Mouse (Mus musculus): ENCODE measurements at regions not wholly inside any gene's neighbourhood (a gene's known extent, or its start where the extent isn't known, plus 50 kb on each side); places are given as distances from the start of the nearest gene placed in this dataset.

- no peak overlapping the region for H3K4me3 ChIP-seq
- WGBS, result 81% methylated on average over 8 of the region's 8 CpGs
Observed at GRCm38 (mm10) chr13:69330412-69331000, 203.0 kb upstream of the Nsun2 start.

GRCm38 (mm10) chr13:69331537-69332435 is 201.8 kb upstream of the Nsun2 start:
- Histone ChIP-seq H3K4me1 (replicated peaks) (peaks cover 8% of the 10 kb centered on the region), H3K9ac (no peak overlapping the region), H3K27me3 (no peaks in the 10 kb centered on the region), H3K9me3 (no peaks in the 10 kb centered on the region), H3K27ac (peak overlapping the region; percentile 62; the same call in 1 of the 2 replicates), H3K4me3 (no peak overlapping the region), H3K36me3 (no peaks in the 10 kb centered on the region), H3K4me2 (0 out of 2 replicates have a peak overlapping the region, but pooled peaks have one; percentile 10)
- peak; percentile 64 for ATAC-seq (ENCODE audit: low FRiP score)
- 60% methylated on average over 19 of the region's 19 CpGs for WGBS

More at GRCm38 (mm10) chr13:69330412-69331000, 203.0 kb upstream of the Nsun2 start:
- no peaks in the 10 kb centered on the region for H3K9me3 ChIP-seq
- H3K27me3 ChIP-seq, result no peaks in the 10 kb centered on the region
- H3K9ac ChIP-seq, result no peak overlapping the region
- no peaks in the 10 kb centered on the region for H3K36me3 ChIP-seq
- H3K27ac ChIP-seq, result no peak overlapping the region
- H3K4me2 ChIP-seq, result no peak overlapping the region
- H3K4me1 ChIP-seq (replicated peaks), result peaks cover 8% of the 10 kb centered on the region
- ATAC-seq (ENCODE audit: low FRiP score), result no peak

GRCm38 (mm10) chr13:69343806-69344205 is 189.7 kb upstream of the Nsun2 start:
- no peaks in the 10 kb centered on the region for H3K4me1 ChIP-seq (replicated peaks)
- H3K9me3 ChIP-seq, result no peaks in the 10 kb centered on the region
- H3K9ac ChIP-seq, result no peak overlapping the region
- no peaks in the 10 kb centered on the region for H3K27me3 ChIP-seq
- H3K36me3 ChIP-seq, result no peaks in the 10 kb centered on the region
- no peak for ATAC-seq (ENCODE audit: low FRiP score)
- no peak overlapping the region for H3K4me2 ChIP-seq
- no peak overlapping the region for H3K4me3 ChIP-seq
- H3K27ac ChIP-seq, result no peak overlapping the region

GRCm38 (mm10) chr13:69357435-69357834 is 176.1 kb upstream of the Nsun2 start:
- H3K9ac ChIP-seq, result no peak overlapping the region
- no peak for ATAC-seq (ENCODE audit: low FRiP score)

GRCm38 (mm10) chr13:69365880-69366490 is 167.6 kb upstream of the Nsun2 start:
- ATAC-seq (ENCODE audit: low FRiP score), result no peak
- no peaks in the 10 kb centered on the region; the same call in 1 of the 2 replicates for H3K4me1 ChIP-seq (replicated peaks)
- H3K9ac ChIP-seq, result no peak overlapping the region
- H3K4me3 ChIP-seq, result no peak overlapping the region
- H3K9me3 ChIP-seq, result peaks cover 8% of the 10 kb centered on the region; the same call in 1 of the 2 replicates
- H3K27ac ChIP-seq, result no peak overlapping the region
- no peak overlapping the region for H3K4me2 ChIP-seq
- H3K27me3 ChIP-seq, result no peaks in the 10 kb centered on the region
- no peaks in the 10 kb centered on the region for H3K36me3 ChIP-seq
- WGBS, result 67% methylated on average over 1 of the region's 1 CpGs

More at GRCm38 (mm10) chr13:69357435-69357834, 176.1 kb upstream of the Nsun2 start:
- Histone ChIP-seq H3K4me2 (no peak overlapping the region), H3K27ac (no peak overlapping the region), H3K27me3 (no peaks in the 10 kb centered on the region), H3K9me3 (no peaks in the 10 kb centered on the region), H3K4me3 (no peak overlapping the region), H3K36me3 (no peaks in the 10 kb centered on the region), H3K4me1 (replicated peaks) (no peaks in the 10 kb centered on the region)
- 91% methylated on average over 6 of the region's 6 CpGs for WGBS

GRCm38 (mm10) chr13:69373101-69373815 is 160.3 kb upstream of the Nsun2 start:
- no peak overlapping the region for H3K4me3 ChIP-seq
- no peaks in the 10 kb centered on the region for H3K4me1 ChIP-seq (replicated peaks)
- H3K36me3 ChIP-seq, result no peaks in the 10 kb centered on the region
- no peaks in the 10 kb centered on the region for H3K27me3 ChIP-seq
- no peak overlapping the region for H3K27ac ChIP-seq
- H3K9me3 ChIP-seq, result peaks cover 3% of the 10 kb centered on the region; the same call in 1 of the 2 replicates
- 73% methylated on average over 6 of the region's 6 CpGs for WGBS
- ATAC-seq (ENCODE audit: low FRiP score), result peak; percentile 49; the same call in 1 of the 2 replicates
- no peak overlapping the region for H3K4me2 ChIP-seq
- no peak overlapping the region for H3K9ac ChIP-seq

GRCm38 (mm10) chr13:69373816-69374142 is 159.8 kb upstream of the Nsun2 start:
- H3K27me3 ChIP-seq, result no peaks in the 10 kb centered on the region
- H3K9me3 ChIP-seq, result no peaks in the 10 kb centered on the region
- no peaks in the 10 kb centered on the region for H3K36me3 ChIP-seq
- H3K4me1 ChIP-seq (replicated peaks), result no peaks in the 10 kb centered on the region
- no peak overlapping the region for H3K27ac ChIP-seq
- WGBS, result 79% methylated on average over 1 of the region's 1 CpGs
- H3K4me3 ChIP-seq, result no peak overlapping the region
- 0 out of 2 replicates have a peak, but pooled peaks have one; percentile 68 for ATAC-seq (ENCODE audit: low FRiP score)
- H3K9ac ChIP-seq, result no peak overlapping the region
- no peak overlapping the region for H3K4me2 ChIP-seq

GRCm38 (mm10) chr13:69380403-69380802 is 153.1 kb upstream of the Nsun2 start:
- no peaks in the 10 kb centered on the region for H3K4me1 ChIP-seq (replicated peaks)
- H3K27me3 ChIP-seq, result no peaks in the 10 kb centered on the region
- no peaks in the 10 kb centered on the region for H3K36me3 ChIP-seq
- H3K4me3 ChIP-seq, result no peak overlapping the region
- no peak overlapping the region for H3K9ac ChIP-seq
- 79% methylated on average over 4 of the region's 4 CpGs for WGBS
- H3K9me3 ChIP-seq, result no peaks in the 10 kb centered on the region
- H3K27ac ChIP-seq, result no peak overlapping the region
- no peak overlapping the region for H3K4me2 ChIP-seq
- no peak for ATAC-seq (ENCODE audit: low FRiP score)

GRCm38 (mm10) chr13:69384767-69385166 is 148.8 kb upstream of the Nsun2 start:
- no peaks in the 10 kb centered on the region for H3K27me3 ChIP-seq
- no peak overlapping the region for H3K4me2 ChIP-seq
- H3K36me3 ChIP-seq, result no peaks in the 10 kb centered on the region
- H3K9me3 ChIP-seq, result no peaks in the 10 kb centered on the region
- H3K9ac ChIP-seq, result no peak overlapping the region
- H3K27ac ChIP-seq, result no peak overlapping the region
- ATAC-seq (ENCODE audit: low FRiP score), result no peak
- no peak overlapping the region for H3K4me3 ChIP-seq
- H3K4me1 ChIP-seq (replicated peaks), result no peaks in the 10 kb centered on the region

GRCm38 (mm10) chr13:69392917-69393827 is 140.4 kb upstream of the Nsun2 start:
- H3K4me3 ChIP-seq, result no peak overlapping the region
- H3K9ac ChIP-seq, result no peak overlapping the region
- no peaks in the 10 kb centered on the region for H3K36me3 ChIP-seq
- no peak overlapping the region for H3K27ac ChIP-seq
- H3K4me2 ChIP-seq, result no peak overlapping the region
- H3K4me1 ChIP-seq (replicated peaks), result no peaks in the 10 kb centered on the region
- H3K27me3 ChIP-seq, result no peaks in the 10 kb centered on the region
- WGBS, result 85% methylated on average over 11 of the region's 11 CpGs
- H3K9me3 ChIP-seq, result no peaks in the 10 kb centered on the region
- no peak for ATAC-seq (ENCODE audit: low FRiP score)

- no peaks in the 10 kb centered on the region for H3K27me3 ChIP-seq
- H3K4me2 ChIP-seq, result no peak overlapping the region
- H3K9ac ChIP-seq, result no peak overlapping the region
- H3K36me3 ChIP-seq, result no peaks in the 10 kb centered on the region
- H3K27ac ChIP-seq, result no peak overlapping the region
- ATAC-seq (ENCODE audit: low FRiP score), result no peak
- WGBS, result 83% methylated on average over 4 of the region's 4 CpGs
- H3K4me3 ChIP-seq, result no peak overlapping the region
- no peaks in the 10 kb centered on the region for H3K4me1 ChIP-seq (replicated peaks)
- no peaks in the 10 kb centered on the region for H3K9me3 ChIP-seq
Observed at GRCm38 (mm10) chr13:69394544-69394943, 139.0 kb upstream of the Nsun2 start.
